Mouse (Mus musculus): ENCODE results near the gene Kcng4. TPM values are rescaled to one million over a fixed set of nuclear protein-coding genes. Genes with fewer than 3 reads are reported as not detected.

Gene Kcng4
- polyA plus RNA-seq (2015; fragmentation: Nextera tagmentation; extraction: Ambion mirVana): 0.19 and 0.27 TPM in 2 replicates

DNA sequence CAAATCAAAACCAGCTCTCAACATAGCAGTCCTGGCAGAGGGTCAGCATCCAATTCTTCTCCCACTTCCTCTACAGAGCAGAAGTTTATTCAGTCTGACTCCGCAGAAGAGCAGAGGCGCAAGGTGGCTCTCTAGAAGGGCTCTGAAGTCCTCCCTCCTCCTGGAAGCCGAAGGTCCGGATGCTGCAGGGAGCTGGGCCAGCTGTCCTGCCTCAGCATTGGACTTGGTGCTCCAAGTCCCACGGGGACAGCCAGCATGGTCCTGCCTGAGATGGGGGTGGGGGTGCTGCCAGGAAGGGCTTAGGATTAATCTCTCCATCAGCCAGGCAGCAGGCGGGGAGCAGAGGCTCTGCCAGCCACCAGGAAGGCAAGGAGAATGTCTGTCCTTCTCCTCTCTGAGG lies at the start of gene Kcng4:
TSS of gene Kcng4 (minus strand) at position 303 of the 400 bp plus-strand sequence.
- Histone ChIP-seq H3K9me3 (no peaks in the 10 kb centered on the region), H3K27me3 (peaks cover 18% of the 10 kb centered on the region), H3K4me1 (peaks cover 16% of the 10 kb centered on the region), H3K27ac (peak within 1 kb of the TSS; percentile 59; the same call in 1 of the 2 replicates), H3K4me2 (no peak within 1 kb of the TSS), H3K9ac (no peak within 1 kb of the TSS), H3K4me3 (no peak within 1 kb of the TSS), H3K36me3 (no peaks in the 10 kb centered on the region)
- ATAC-seq (ENCODE audit: insufficient number of reproducible peaks, low FRiP score, low TSS enrichment, low read depth): no peak
- 46% methylated on average over 6 of the region's 6 CpGs for WGBS

DNA sequence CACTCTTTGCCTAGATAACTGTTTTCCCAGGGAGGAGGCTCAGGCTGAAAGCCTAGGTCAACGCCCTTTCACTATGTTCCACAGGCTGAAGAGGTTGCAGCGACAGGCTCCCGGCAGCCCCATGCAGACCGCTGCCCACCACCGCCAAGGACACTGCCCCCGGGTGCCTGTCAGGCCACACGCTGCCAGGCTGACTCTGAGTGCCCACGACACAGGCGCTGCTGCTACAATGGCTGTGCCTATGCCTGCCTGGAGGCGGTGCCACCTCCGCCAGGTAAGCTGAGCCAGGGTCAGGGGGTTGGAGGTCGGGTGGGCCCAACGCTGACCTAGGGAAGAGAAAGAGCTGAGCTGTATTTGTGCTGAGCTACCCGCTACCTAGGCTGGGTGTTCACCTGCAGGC lies 43.7 kb upstream of the Kcng4 start:
- no peak for ATAC-seq (ENCODE audit: insufficient number of reproducible peaks, low FRiP score, low TSS enrichment, low read depth)

DNA sequence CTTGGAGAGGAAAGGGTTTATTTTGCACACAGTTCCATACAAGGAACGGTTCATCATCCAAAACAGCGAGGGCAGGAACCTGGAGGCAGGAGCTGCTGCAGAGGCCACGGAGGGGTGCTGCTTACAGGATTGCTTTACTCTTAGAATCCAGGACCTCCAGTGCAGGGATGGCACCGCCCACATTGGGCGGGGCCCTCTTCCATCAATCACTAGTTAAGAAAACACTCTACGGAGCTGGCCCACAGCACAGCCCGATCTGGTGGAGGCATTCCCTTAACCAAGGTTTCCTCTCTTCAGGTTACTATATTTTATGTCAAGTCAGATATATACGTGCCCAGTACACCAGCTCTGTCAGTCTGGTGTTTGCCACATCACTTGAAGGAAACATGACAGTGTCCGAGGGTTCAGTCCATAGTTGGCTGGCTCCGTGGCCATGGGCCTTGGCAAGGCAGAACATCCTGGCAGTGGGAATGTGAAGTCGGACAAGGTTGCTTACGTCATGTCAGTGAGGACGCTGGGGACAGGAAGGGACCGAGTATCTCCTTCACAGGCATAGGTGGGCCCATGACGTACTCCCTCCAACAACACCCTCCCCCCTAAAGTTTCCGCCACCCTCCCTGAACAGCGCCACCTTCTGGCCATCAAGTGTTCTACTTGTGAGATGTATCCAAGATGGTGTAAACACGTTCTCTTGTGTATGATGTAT lies 42.8 kb upstream of the Kcng4 start:
- WGBS: 4% methylated on average over 18 of the region's 18 CpGs
- Histone ChIP-seq H3K36me3 (no peaks in the 10 kb centered on the region), H3K9me3 (no peaks in the 10 kb centered on the region), H3K27me3 (no peaks in the 10 kb centered on the region), H3K4me3 (peak overlapping the region; percentile 12), H3K27ac (no peak overlapping the region), H3K9ac (no peak overlapping the region), H3K4me2 (peak overlapping the region; percentile 19; the same call in 1 of the 2 replicates), H3K4me1 (peaks cover 7% of the 10 kb centered on the region)
- no peak for ATAC-seq (ENCODE audit: insufficient number of reproducible peaks, low FRiP score, low TSS enrichment, low read depth)

More for the DNA sequence above, 43.7 kb upstream of the Kcng4 start:
- H3K27me3 ChIP-seq: no peaks in the 10 kb centered on the region
- no peaks in the 10 kb centered on the region for H3K36me3 ChIP-seq
- no peak overlapping the region for H3K4me2 ChIP-seq
- H3K4me3 ChIP-seq: no peak overlapping the region
- no peak overlapping the region for H3K27ac ChIP-seq
- peaks cover 7% of the 10 kb centered on the region for H3K4me1 ChIP-seq
- no peaks in the 10 kb centered on the region for H3K9me3 ChIP-seq
- H3K9ac ChIP-seq: no peak overlapping the region
- 74% methylated on average over 14 of the region's 14 CpGs for WGBS

DNA sequence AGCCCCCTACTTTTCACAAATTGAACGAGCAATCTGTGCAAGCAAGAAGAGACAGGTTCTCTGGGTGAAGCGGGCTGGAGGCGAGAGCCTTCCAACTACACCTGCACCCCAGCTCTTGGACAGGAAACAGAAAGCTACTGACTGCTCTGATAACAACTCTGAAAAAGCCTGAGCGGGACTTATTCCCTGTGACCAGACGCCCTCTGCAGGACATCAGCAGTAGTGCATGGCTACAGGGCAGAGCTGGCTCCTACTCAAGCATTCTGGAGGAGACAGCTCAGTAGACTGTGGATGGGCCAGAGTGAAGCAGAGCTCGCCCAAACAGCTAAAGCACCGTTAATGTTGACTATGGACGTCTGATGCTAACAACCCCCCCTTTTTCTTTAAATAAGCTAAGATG lies 40.9 kb upstream of the Kcng4 start:
- 12% methylated on average over 8 of the region's 8 CpGs for WGBS
- H3K36me3 ChIP-seq: no peaks in the 10 kb centered on the region
- H3K9ac ChIP-seq: no peak overlapping the region
- H3K27ac ChIP-seq: no peak overlapping the region
- H3K4me3 ChIP-seq: no peak overlapping the region
- H3K27me3 ChIP-seq: no peaks in the 10 kb centered on the region
- H3K4me2 ChIP-seq: no peak overlapping the region
- no peaks in the 10 kb centered on the region for H3K9me3 ChIP-seq
- ATAC-seq (ENCODE audit: insufficient number of reproducible peaks, low FRiP score, low TSS enrichment, low read depth): no peak
- peaks cover 7% of the 10 kb centered on the region for H3K4me1 ChIP-seq

DNA sequence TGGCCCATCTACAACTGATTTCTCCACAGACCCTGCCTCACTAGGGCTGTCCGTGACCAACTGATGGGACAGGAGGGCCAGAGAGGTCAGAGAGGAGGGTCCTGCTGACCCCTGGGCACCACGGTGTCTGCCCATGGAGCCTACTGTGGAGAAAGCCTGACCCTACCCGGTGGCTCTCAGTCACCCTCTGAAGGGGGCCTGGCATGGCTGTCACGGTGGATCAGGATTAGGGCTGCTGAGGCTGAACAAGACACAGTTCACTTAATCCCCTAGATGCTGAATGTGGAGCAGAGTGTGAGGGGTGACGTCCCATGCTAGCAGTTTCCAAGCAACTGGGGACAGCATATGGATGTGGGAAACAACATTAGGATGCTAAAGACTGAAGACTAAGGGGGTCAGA lies 40.0 kb upstream of the Kcng4 start:
- H3K9me3 ChIP-seq: no peaks in the 10 kb centered on the region
- H3K27me3 ChIP-seq: no peaks in the 10 kb centered on the region
- WGBS: 81% methylated on average over 5 of the region's 5 CpGs
- H3K4me3 ChIP-seq: no peak overlapping the region
- H3K4me2 ChIP-seq: no peak overlapping the region
- no peaks in the 10 kb centered on the region for H3K36me3 ChIP-seq
- H3K4me1 ChIP-seq: peaks cover 14% of the 10 kb centered on the region
- H3K9ac ChIP-seq: no peak overlapping the region
- no peak overlapping the region for H3K27ac ChIP-seq
- no peak for ATAC-seq (ENCODE audit: insufficient number of reproducible peaks, low FRiP score, low TSS enrichment, low read depth)

DNA sequence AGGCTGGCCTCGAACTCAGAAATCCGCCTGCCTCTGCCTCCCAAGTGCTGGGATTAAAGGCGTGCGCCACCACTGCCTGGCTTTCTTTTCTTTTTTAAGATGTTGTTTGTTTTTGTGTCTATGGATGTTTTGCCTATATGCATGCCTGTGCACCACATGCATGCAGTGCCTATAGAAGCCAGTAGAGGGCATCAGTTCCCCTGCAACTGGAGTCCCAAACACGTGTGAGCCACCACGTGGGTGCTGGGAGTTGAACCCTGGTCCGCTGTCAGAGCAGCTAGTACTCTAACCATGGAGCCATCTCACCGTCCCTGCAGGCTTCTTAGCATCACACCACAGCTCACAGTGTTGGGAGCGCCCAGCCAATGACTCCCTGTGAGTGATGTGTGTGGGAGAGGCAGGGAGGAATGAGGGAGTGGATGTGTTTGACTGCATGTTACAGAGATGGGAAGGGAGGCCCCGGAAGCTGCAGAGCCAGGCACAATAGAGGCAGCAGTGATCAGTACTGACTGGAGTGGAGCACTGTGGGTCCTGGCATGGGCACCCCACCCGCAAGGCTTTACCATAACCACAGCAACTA lies 38.6 kb upstream of the Kcng4 start:
- ATAC-seq (ENCODE audit: insufficient number of reproducible peaks, low FRiP score, low TSS enrichment, low read depth): no peak
- 75% methylated on average over 11 of the region's 11 CpGs for WGBS
- H3K36me3 ChIP-seq: no peaks in the 10 kb centered on the region
- H3K27ac ChIP-seq: no peak overlapping the region
- no peaks in the 10 kb centered on the region for H3K27me3 ChIP-seq
- H3K4me3 ChIP-seq: no peak overlapping the region
- H3K9me3 ChIP-seq: no peaks in the 10 kb centered on the region
- no peak overlapping the region for H3K4me2 ChIP-seq
- no peak overlapping the region for H3K9ac ChIP-seq
- peaks cover 14% of the 10 kb centered on the region for H3K4me1 ChIP-seq

DNA sequence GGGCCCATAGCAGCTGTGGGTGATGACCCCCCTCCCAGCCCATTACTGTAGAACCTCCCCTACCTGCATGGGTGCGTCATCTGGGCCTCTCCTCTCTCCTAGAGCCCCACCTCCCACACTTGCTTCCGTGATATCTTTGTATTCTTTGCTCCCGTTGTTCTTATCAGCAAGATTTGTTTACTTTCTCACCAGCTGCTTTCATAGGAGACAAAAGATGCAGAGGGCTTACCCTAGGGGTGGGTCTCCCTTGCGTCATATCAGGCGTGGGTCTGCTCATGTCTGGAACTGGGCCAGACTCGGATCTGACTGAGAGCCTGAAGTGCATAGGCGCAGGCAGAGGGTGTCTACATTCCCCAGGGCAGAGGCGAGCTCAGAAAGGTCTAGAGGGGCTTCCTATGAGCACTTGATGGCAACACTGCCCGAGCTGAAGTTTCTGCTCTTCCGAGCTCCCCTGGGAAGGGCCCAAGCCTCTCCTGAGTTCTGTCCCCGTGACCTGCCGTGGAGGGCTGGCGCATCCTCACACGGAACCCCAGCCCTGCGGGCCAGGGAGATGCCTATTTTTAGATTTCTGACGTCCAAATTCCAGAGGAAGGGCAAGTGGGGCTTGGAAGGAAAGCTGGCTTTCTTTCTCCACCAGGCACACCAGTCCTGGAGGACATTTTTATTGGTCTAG lies 35.1 kb upstream of the Kcng4 start:
- Histone ChIP-seq H3K27me3 (0 out of 2 replicates have a peak, but pooled peaks cover 8% of the 10 kb centered on the region), H3K4me3 (no peak overlapping the region), H3K36me3 (no peaks in the 10 kb centered on the region), H3K9me3 (no peaks in the 10 kb centered on the region), H3K27ac (peak overlapping the region; percentile 43), H3K9ac (no peak overlapping the region), H3K4me1 (peaks cover 17% of the 10 kb centered on the region), H3K4me2 (no peak overlapping the region)
- 43% methylated on average over 16 of the region's 16 CpGs for WGBS
- ATAC-seq (ENCODE audit: insufficient number of reproducible peaks, low FRiP score, low TSS enrichment, low read depth): no peak

DNA sequence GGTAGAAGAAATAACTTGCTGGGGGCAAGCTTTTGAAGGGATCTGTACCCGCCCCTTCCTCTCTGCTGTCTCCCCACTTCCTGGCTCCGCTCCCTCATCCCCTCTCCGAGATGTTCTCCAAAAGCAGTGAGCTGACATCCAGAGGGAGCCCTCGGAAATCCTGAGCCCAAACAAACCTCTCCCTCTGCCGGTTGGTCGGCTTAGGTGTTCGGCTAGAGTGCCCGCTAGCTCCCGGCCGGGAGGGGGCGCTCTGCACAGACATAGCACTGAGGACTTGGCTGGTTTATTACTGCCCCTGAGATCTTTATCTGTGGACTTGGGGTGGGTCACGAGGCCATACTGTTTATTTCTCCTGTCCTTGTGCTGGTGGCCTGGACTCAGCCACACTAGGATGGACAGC lies 33.8 kb upstream of the Kcng4 start:
- 54% methylated on average over 12 of the region's 12 CpGs for WGBS
- peaks cover 20% of the 10 kb centered on the region for H3K4me1 ChIP-seq
- ATAC-seq (ENCODE audit: insufficient number of reproducible peaks, low FRiP score, low TSS enrichment, low read depth): no peak

DNA sequence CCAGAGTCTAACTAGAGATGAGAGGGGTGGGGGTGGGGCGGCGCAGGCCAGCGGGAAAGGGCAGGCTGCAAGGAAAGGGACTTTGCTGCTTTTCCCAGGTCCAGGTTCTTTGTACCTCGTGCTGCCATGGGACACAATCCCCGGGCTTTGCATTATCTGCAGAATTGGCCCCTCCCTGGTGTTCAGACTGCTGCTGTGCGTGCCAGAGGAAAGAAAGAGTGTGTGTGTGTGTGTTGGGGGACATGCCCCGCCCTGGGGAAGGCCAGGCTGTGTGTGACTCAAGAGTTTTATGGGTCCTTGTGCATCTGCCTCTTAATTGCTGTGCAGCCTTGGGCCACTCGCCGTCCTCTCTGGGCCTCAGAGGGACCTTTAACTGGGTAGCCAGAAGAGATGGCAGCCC lies 33.0 kb upstream of the Kcng4 start:
- no peak overlapping the region for H3K27ac ChIP-seq
- H3K9ac ChIP-seq: no peak overlapping the region
- H3K36me3 ChIP-seq: no peaks in the 10 kb centered on the region
- H3K4me3 ChIP-seq: no peak overlapping the region
- WGBS: 63% methylated on average over 9 of the region's 9 CpGs
- H3K4me1 ChIP-seq: peaks cover 20% of the 10 kb centered on the region
- H3K4me2 ChIP-seq: no peak overlapping the region
- H3K27me3 ChIP-seq: 0 out of 2 replicates have a peak, but pooled peaks cover 8% of the 10 kb centered on the region
- ATAC-seq (ENCODE audit: insufficient number of reproducible peaks, low FRiP score, low TSS enrichment, low read depth): no peak
- H3K9me3 ChIP-seq: no peaks in the 10 kb centered on the region

More for the DNA sequence above, 33.8 kb upstream of the Kcng4 start:
- Histone ChIP-seq H3K27ac (no peak overlapping the region), H3K4me2 (no peak overlapping the region), H3K9ac (no peak overlapping the region), H3K9me3 (no peaks in the 10 kb centered on the region), H3K27me3 (0 out of 2 replicates have a peak, but pooled peaks cover 8% of the 10 kb centered on the region), H3K4me3 (no peak overlapping the region), H3K36me3 (no peaks in the 10 kb centered on the region)

DNA sequence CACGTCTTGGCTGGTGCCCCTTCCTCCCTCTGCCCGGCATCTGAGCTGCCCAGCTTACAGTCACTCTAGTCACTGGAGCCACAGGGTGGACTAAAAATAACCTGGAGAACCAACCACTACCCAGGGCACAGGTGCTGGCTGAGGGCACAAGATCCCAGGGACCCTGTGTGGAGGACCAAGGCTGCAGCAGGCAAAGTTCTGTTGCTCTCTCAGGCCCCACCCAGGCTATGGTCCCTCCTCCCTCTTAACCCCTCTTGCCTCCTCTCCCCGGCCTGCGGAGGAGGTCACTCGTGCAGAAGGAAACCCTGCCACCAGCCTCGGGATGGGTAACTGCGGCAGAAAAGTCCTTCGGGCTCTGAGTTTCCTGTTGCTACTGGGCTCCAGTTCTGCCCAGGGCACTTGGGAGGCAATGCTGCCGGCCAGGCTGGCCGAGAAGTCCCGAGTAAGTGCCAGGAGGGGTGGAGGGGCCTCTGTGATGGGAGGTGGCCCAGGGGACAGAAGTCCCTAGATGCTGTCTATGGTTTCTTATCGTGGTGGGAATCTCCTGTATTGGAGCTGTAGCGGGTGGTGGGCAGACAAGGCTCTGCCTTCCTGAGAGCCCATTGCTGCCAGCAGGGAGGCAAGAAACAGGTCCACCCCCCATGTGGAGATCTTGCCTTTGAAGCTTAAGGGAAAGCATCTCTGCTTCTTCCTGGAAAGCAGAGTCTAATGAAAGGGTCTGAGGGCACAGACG lies 30.9 kb upstream of the Kcng4 start, which contains the start of gene Wfdc1:
TSS of gene Wfdc1 (plus strand) at position 147 of the 733 bp plus-strand sequence.
- Histone ChIP-seq H3K4me1 (peaks cover 21% of the 10 kb centered on the region), H3K27me3 (0 out of 2 replicates have a peak, but pooled peaks cover 8% of the 10 kb centered on the region), H3K4me3 (no peak within 1 kb of the TSS), H3K9me3 (no peaks in the 10 kb centered on the region), H3K9ac (no peak within 1 kb of the TSS), H3K36me3 (no peaks in the 10 kb centered on the region), H3K27ac (no peak within 1 kb of the TSS), H3K4me2 (peak within 1 kb of the TSS; percentile 3; the same call in 1 of the 2 replicates)
- WGBS: 14% methylated on average over 14 of the region's 14 CpGs
- no peak for ATAC-seq (ENCODE audit: insufficient number of reproducible peaks, low FRiP score, low TSS enrichment, low read depth)

DNA sequence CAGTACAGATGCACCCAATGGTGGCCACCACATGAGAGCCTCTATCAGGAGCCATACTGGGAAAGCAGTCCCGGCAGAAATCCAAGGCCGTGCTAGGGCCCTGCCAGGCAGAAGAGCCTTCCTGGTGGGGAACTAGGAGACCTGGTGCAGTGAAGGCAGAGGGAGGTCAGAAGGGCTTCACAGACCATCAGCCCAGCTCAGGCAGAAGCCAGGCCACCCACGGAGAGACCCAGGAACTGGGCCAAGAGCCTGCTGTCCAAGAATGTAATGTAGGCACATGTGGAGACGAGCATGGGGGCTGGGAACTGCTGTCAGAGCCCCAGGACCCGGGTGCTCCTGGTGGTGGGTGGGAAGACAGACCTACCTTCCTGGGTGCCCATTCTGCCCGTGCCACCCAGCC lies 29.8 kb upstream of the Kcng4 start:
- 60% methylated on average over 6 of the region's 6 CpGs for WGBS
- Histone ChIP-seq H3K9ac (no peak overlapping the region), H3K27ac (no peak overlapping the region), H3K9me3 (no peaks in the 10 kb centered on the region), H3K4me1 (peaks cover 24% of the 10 kb centered on the region), H3K4me2 (no peak overlapping the region), H3K4me3 (no peak overlapping the region), H3K36me3 (no peaks in the 10 kb centered on the region), H3K27me3 (0 out of 2 replicates have a peak, but pooled peaks cover 8% of the 10 kb centered on the region)
- ATAC-seq (ENCODE audit: insufficient number of reproducible peaks, low FRiP score, low TSS enrichment, low read depth): no peak

Data from limb, embryonic 15.5 days (tissue).